Comparison of ENCODE assay signal across 9 mouse cellular contexts in genomic region chr5:119005825-119006471, GRCm38 (mm10).
DNase-seq lines count a peak whose midpoint lies in the region; ATAC-seq lines count a peak whose summit lies in the region.
"Had no signal": no experiment of that assay in that cellular context is flagged by ENCODE, and none has a peak within 500 bp of the region (broad histone marks: within the 10 kb centered on the region; RNA-seq: fewer than 3 reads in every experiment).

No protein-coding gene starts in this region.

- peaks cover 9% of the 10 kb centered on the region for H3K4me1 ChIP-seq in kidney, embryonic 16.5 days (ENCODE audit: insufficient read depth, low read length)
- H3K4me1 ChIP-seq in hindbrain, embryonic 12.5 days, result peaks cover 9% of the 10 kb centered on the region
- H3K4me1 ChIP-seq in midbrain, embryonic 16.5 days (ENCODE audit: control insufficient read depth, insufficient read depth, low read length), result peaks cover 8% of the 10 kb centered on the region; the same call in 1 of the 2 replicates

- peak overlapping the region; percentile 65 for H3K4me2 ChIP-seq in kidney, embryonic 16.5 days (replicated peaks; ENCODE audit: low read depth, low read length)
- peak overlapping the region; percentile 77 for H3K4me2 ChIP-seq in hindbrain, embryonic 12.5 days (replicated peaks)
- H3K4me2 ChIP-seq in midbrain, embryonic 16.5 days (ENCODE audit: low read length), result peak overlapping the region; percentile 89

- H3K36me3 ChIP-seq in kidney, embryonic 16.5 days (ENCODE audit: insufficient read depth, low read length), result no peaks in the 10 kb centered on the region
- H3K36me3 ChIP-seq in hindbrain, embryonic 12.5 days, result no peaks in the 10 kb centered on the region
- H3K36me3 ChIP-seq in midbrain, embryonic 16.5 days (ENCODE audit: control insufficient read depth, insufficient read depth, low read length), result no peaks in the 10 kb centered on the region

- WGBS in kidney, embryonic 16.5 days, result 2% methylated on average over 33 of the region's 34 CpGs
- WGBS in hindbrain, embryonic 12.5 days, result 1% methylated on average over 34 of the region's 34 CpGs
- under 1% methylated on average over 32 of the region's 34 CpGs for WGBS in midbrain, embryonic 16.5 days

- no peaks in the 10 kb centered on the region for H3K9me3 ChIP-seq in kidney, embryonic 16.5 days (ENCODE audit: low read length)
- no peaks in the 10 kb centered on the region for H3K9me3 ChIP-seq in hindbrain, embryonic 12.5 days (replicated peaks)
- H3K9me3 ChIP-seq in midbrain, embryonic 16.5 days (replicated peaks; ENCODE audit: control insufficient read depth, low read length, poor library complexity, severe bottlenecking), result no peaks in the 10 kb centered on the region

- no peak overlapping the region for H3K27ac ChIP-seq in kidney, embryonic 16.5 days (ENCODE audit: low read length)
- H3K27ac ChIP-seq in hindbrain, embryonic 12.5 days, result no peak overlapping the region
- no peak overlapping the region for H3K27ac ChIP-seq in midbrain, embryonic 16.5 days (ENCODE audit: low read length)

- peak overlapping the region; percentile 37 for H3K4me3 ChIP-seq in kidney, embryonic 16.5 days (ENCODE audit: low read length)
- H3K4me3 ChIP-seq in hindbrain, embryonic 12.5 days, result peak overlapping the region; percentile 32
- peak overlapping the region; percentile 40 for H3K4me3 ChIP-seq in midbrain, embryonic 16.5 days (ENCODE audit: low read depth, low read length)

- peak overlapping the region; percentile 56 for H3K9ac ChIP-seq in kidney, embryonic 16.5 days (replicated peaks; ENCODE audit: low read length)
- H3K9ac ChIP-seq in hindbrain, embryonic 12.5 days, result peak overlapping the region; percentile 60
- peak overlapping the region; percentile 63 for H3K9ac ChIP-seq in midbrain, embryonic 16.5 days (ENCODE audit: low read depth, low read length)

- DNase-seq in kidney, adult 11 months, result no peak
- DNase-seq in embryo, embryonic 11 days, result peak; percentile 61
- no peak for DNase-seq in urinary bladder, postnatal 36 days (ENCODE audit: low spot score in 2 of 2)
- DNase-seq in cerebellum, postnatal 4 days (ENCODE audit: low spot score in 2 of 2), result no peak
- DNase-seq in lung, postnatal 36 days, result no peak
- DNase-seq: thymus, postnatal 4 days had no signal

- H3K27me3 ChIP-seq in kidney, embryonic 16.5 days (ENCODE audit: insufficient read depth, low read length), result peaks cover 19% of the 10 kb centered on the region
- peaks cover 30% of the 10 kb centered on the region for H3K27me3 ChIP-seq in hindbrain, embryonic 12.5 days
- H3K27me3 ChIP-seq in midbrain, embryonic 16.5 days (ENCODE audit: control insufficient read depth, insufficient read depth, low read depth, low read length), result no peaks in the 10 kb centered on the region

- peak; percentile 51; the same call in 1 of the 2 replicates for ATAC-seq in kidney, embryonic 16.5 days (ENCODE audit: low FRiP score, low TSS enrichment)
- ATAC-seq in hindbrain, embryonic 12.5 days (ENCODE audit: low FRiP score), result no peak
- ATAC-seq in midbrain, embryonic 16.5 days, result peak; percentile 36; the same call in 1 of the 2 replicates
